Mouse (Mus musculus) erythroblast, embryonic 14.5 days (primary cell): ENCODE results near the gene Gpr176. TPM values are rescaled to one million over a fixed set of nuclear protein-coding genes. Genes with fewer than 3 reads are reported as not detected.

Experiments
- H3K27me3 ChIP-seq: 2 replicates; pipeline ENCODE4 v1.6.1; 2012; ENCODE audit warnings: inconsistent platforms; ENCODE audit not compliant: control insufficient read depth
- H3K36me3 ChIP-seq: 2 replicates; pipeline ENCODE4 v1.6.1; 2012; ENCODE audit warnings: mild to moderate bottlenecking, inconsistent platforms; ENCODE audit not compliant: control insufficient read depth
- H3K4me1 ChIP-seq: 2 replicates; pipeline ENCODE4 v1.6.1; 2012; ENCODE audit warnings: inconsistent platforms; ENCODE audit not compliant: control insufficient read depth
- H3K4me3 ChIP-seq: replicated peaks from 2 replicates; pipeline ENCODE3; 2012; ENCODE audit warnings: moderate library complexity, mild to moderate bottlenecking, inconsistent platforms
- H3K9me3 ChIP-seq: 2 replicates; pipeline ENCODE4 v1.6.1; 2012; ENCODE audit warnings: low read length, inconsistent platforms, mixed read lengths; ENCODE audit not compliant: control insufficient read depth
- GATA1 ChIP-seq: IDR thresholded peaks from 2 replicates; pipeline ENCODE4 v1.6.1; 2012; ENCODE audit warnings: low read length, inconsistent platforms, mixed read lengths
- TAL1 ChIP-seq: IDR thresholded peaks from 3 replicates; pipeline ENCODE4 v1.6.1; 2012; ENCODE audit warnings: low read length, inconsistent platforms, mixed read lengths
- polyA plus RNA-seq: library from polyadenylated mRNA; stranded (reverse); fragments of >175 nt; gene quantifications from 2 replicates; pipeline ENCODE4 v1.2.3, GENCODE M21; 2012

Gene Gpr176
- polyA plus RNA-seq, 1 experiment, result not detected

DNA sequence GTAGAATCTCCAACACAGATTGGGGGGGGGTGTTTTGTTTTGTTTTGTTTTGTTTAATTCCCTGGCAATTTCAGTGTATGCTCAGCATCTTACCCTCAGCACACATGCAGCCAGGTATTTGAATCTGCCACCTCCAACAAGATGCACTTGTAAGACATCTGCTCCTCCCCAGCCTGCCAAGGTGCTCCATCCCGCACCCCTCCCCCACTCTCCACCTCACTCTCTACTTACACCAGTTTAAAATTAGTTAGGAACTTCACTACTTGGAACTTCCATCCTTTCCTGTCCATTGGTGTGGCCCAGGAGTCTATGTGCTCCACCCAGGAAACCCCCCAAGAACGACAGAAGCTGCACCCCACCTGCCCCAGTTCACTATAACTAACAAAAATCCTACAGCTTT, 66.3 kb downstream of the Gpr176 start:
- H3K36me3 ChIP-seq, result no peaks in the 10 kb centered on the region
- no peaks in the 10 kb centered on the region for H3K27me3 ChIP-seq
- no peak overlapping the region for H3K4me3 ChIP-seq
- H3K4me1 ChIP-seq, result no peaks in the 10 kb centered on the region
- TF ChIP-seq GATA1 (no peak), TAL1 (no peak)
- no peaks in the 10 kb centered on the region for H3K9me3 ChIP-seq

DNA sequence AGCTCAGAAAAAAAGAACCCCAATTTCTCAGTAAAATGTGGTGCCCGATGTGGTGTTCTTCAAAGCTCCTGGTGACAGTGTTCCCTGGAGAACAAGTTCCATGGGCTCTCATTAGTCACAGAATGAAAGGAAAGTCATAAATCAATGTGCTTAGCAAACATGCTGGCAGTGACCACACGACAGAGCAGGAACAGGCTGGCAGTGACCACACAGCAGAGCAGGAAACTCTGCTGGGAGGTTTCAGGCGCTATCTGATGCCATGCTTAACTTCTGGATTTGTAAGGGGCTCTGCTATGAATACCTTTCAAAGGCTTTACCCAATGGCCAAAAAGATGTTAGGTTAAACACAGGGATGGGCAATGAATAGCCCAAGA, 66.7 kb downstream of the Gpr176 start:
- Histone ChIP-seq H3K36me3 (no peaks in the 10 kb centered on the region), H3K4me3 (no peak overlapping the region), H3K9me3 (no peaks in the 10 kb centered on the region), H3K4me1 (no peaks in the 10 kb centered on the region), H3K27me3 (no peaks in the 10 kb centered on the region)
- no peak for TF ChIP-seq TAL1
- TF ChIP-seq GATA1, result no peak

GRCm38 (mm10) chr2:118305827-118306521, 67.2 kb downstream of the Gpr176 start:
- TF ChIP-seq GATA1 (no peak), TAL1 (no peak)
- Histone ChIP-seq H3K9me3 (no peaks in the 10 kb centered on the region), H3K4me3 (no peak overlapping the region)

GRCm38 (mm10) chr2:118303456-118303855, 69.8 kb downstream of the Gpr176 start:
- Histone ChIP-seq H3K27me3 (no peaks in the 10 kb centered on the region), H3K4me1 (no peaks in the 10 kb centered on the region), H3K4me3 (no peak overlapping the region), H3K36me3 (no peaks in the 10 kb centered on the region), H3K9me3 (no peaks in the 10 kb centered on the region)
- no peak for TF ChIP-seq TAL1
- no peak for TF ChIP-seq GATA1

More at GRCm38 (mm10) chr2:118305827-118306521, 67.2 kb downstream of the Gpr176 start:
- H3K27me3 ChIP-seq, result no peaks in the 10 kb centered on the region
- H3K4me1 ChIP-seq, result no peaks in the 10 kb centered on the region
- no peaks in the 10 kb centered on the region for H3K36me3 ChIP-seq

DNA sequence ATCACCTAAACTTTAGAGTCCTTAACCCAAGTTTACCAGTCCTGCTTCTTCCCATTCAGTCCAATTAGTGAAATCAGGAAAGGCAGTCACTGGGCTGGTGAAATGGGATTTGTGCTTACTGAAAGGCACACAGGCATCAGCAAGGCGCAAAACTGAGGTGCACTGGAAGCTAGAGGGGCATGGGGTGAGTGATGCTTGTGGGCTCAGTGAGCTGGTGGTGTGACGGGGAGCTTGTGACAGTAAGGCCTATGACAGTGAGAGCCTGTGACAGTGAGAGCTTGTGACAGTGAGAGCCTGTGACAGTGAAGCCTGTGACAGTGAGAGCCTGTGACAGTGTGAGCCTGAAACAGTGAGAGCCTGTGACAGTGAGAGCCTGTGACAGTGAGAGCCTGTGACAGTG, 71.6 kb downstream of the Gpr176 start:
- Histone ChIP-seq H3K4me1 (no peaks in the 10 kb centered on the region), H3K4me3 (no peak overlapping the region), H3K36me3 (no peaks in the 10 kb centered on the region), H3K27me3 (no peaks in the 10 kb centered on the region), H3K9me3 (no peaks in the 10 kb centered on the region)
- no peak for TF ChIP-seq GATA1
- TF ChIP-seq TAL1, result no peak

DNA sequence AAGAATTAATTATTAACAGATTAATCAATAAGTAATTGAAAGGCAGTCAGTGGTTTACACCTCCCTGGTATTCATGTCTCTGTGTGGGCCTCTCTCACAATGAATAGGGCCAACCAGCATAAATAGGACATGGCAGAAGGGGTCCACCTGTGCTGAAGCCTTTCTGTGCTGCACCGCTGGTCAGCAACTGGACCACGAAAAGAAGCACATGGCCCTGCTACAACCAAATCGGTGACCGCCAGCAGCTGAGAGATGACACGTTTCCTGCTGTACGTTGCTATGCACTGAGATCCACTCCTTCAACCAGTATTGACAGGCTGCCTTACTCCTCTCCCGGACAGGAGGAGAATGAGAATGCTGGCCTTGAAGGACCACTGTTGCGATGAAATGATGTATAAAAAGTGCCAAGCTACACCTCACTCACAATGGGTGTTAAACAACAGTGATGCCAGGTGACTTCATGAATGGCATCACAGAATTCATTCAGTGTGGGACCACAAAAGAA, 72.1 kb downstream of the Gpr176 start:
- no peaks in the 10 kb centered on the region for H3K36me3 ChIP-seq
- no peaks in the 10 kb centered on the region for H3K27me3 ChIP-seq
- no peaks in the 10 kb centered on the region for H3K4me1 ChIP-seq
- no peak for TF ChIP-seq TAL1
- no peak for TF ChIP-seq GATA1
- no peaks in the 10 kb centered on the region for H3K9me3 ChIP-seq
- H3K4me3 ChIP-seq, result no peak overlapping the region

GRCm38 (mm10) chr2:118299981-118300380, 73.2 kb downstream of the Gpr176 start:
- H3K36me3 ChIP-seq, result no peaks in the 10 kb centered on the region
- H3K9me3 ChIP-seq, result no peaks in the 10 kb centered on the region
- H3K27me3 ChIP-seq, result no peaks in the 10 kb centered on the region
- no peak for TF ChIP-seq TAL1
- H3K4me3 ChIP-seq, result no peak overlapping the region
- H3K4me1 ChIP-seq, result no peaks in the 10 kb centered on the region

DNA sequence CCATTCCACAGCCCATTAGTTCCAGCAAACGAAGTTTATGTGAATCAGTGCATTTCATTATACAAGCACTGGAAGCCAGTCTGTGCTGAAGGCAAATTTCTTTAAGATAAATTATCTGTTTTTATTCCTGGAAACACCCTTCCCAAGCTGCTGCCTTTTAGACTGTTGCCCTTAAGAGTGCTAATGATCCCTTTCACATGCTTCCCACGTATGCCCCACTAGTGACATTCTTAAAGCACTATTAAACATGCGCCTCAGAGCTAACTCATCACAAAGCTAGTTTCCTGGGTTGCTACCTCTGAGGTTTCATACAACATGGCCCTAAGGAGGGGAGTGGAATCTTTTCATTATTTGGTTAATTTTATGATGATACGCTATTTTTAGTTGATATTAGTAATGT, 74.6 kb downstream of the Gpr176 start:
- no peaks in the 10 kb centered on the region for H3K27me3 ChIP-seq
- TF ChIP-seq TAL1 (no peak), GATA1 (no peak)
- no peaks in the 10 kb centered on the region for H3K9me3 ChIP-seq
- no peaks in the 10 kb centered on the region for H3K4me1 ChIP-seq
- no peak overlapping the region for H3K4me3 ChIP-seq
- H3K36me3 ChIP-seq, result no peaks in the 10 kb centered on the region

- H3K27me3 ChIP-seq, result no peaks in the 10 kb centered on the region
- no peaks in the 10 kb centered on the region for H3K36me3 ChIP-seq
- no peak overlapping the region for H3K4me3 ChIP-seq
- TF ChIP-seq GATA1, result no peak
- no peak for TF ChIP-seq TAL1
- H3K4me1 ChIP-seq, result no peaks in the 10 kb centered on the region
- H3K9me3 ChIP-seq, result no peaks in the 10 kb centered on the region
Observed at GRCm38 (mm10) chr2:118297966-118298365, 75.3 kb downstream of the Gpr176 start.

GRCm38 (mm10) chr2:118295505-118295904, 77.7 kb downstream of the Gpr176 start:
- H3K4me1 ChIP-seq, result no peaks in the 10 kb centered on the region
- H3K36me3 ChIP-seq, result no peaks in the 10 kb centered on the region
- TF ChIP-seq GATA1 (no peak), TAL1 (no peak)
- no peaks in the 10 kb centered on the region for H3K27me3 ChIP-seq
- H3K9me3 ChIP-seq, result peaks cover 2% of the 10 kb centered on the region; the same call in 1 of the 2 replicates
- no peak overlapping the region for H3K4me3 ChIP-seq
